Mouse (Mus musculus) forebrain, embryonic 12.5 days (tissue): Measurements from ENCODE around the gene Zfp738. TPM values are rescaled to one million over a fixed set of nuclear protein-coding genes. Genes with fewer than 3 reads are reported as not detected.
"Not testable (repeated sequence)": the region's sequence is repeated elsewhere in the genome, so short reads cannot be mapped to it uniquely, and the experiment has no call there.

Experiments
- ATAC-seq: fragments of 200-750 bp; cut with Nextera tagmentation; 2 replicates; pipeline ENCODE4 v1.8.0; 2017; ENCODE audit warnings: moderate TSS enrichment; ENCODE audit not compliant: low FRiP score
- H3K27ac ChIP-seq: fragments of 300-500 bp; sonication (generic); 2 replicates; pipeline ENCODE4 v1.5.1; 2016; ENCODE audit warnings: mild to moderate bottlenecking
- H3K27me3 ChIP-seq: fragments of 300-500 bp; sonication (generic); 2 replicates; pipeline ENCODE4 v1.6.1; 2016; ENCODE audit warnings: mild to moderate bottlenecking
- H3K36me3 ChIP-seq: fragments of 300-500 bp; sonication (generic); replicated peaks from 2 replicates; pipeline ENCODE4 v1.6.1; 2016; ENCODE audit warnings: mild to moderate bottlenecking
- H3K4me1 ChIP-seq: fragments of 300-500 bp; sonication (generic); 2 replicates; pipeline ENCODE4 v1.6.1; 2016
- H3K4me2 ChIP-seq: fragments of 300-500 bp; sonication (generic); 2 replicates; pipeline ENCODE4 v1.6.1; 2016; ENCODE audit warnings: mild to moderate bottlenecking, moderate library complexity
- H3K4me3 ChIP-seq: fragments of 300-500 bp; sonication (generic); replicated peaks from 2 replicates; pipeline ENCODE4 v1.5.1; 2016; ENCODE audit warnings: mild to moderate bottlenecking
- H3K9ac ChIP-seq: fragments of 300-500 bp; sonication (generic); 2 replicates; pipeline ENCODE4 v1.6.1; 2016; ENCODE audit warnings: mild to moderate bottlenecking
- H3K9me3 ChIP-seq: fragments of 300-500 bp; sonication (generic); 2 replicates; pipeline ENCODE4 v1.6.1; 2016
- WGBS: fragments of 180-500 bp; shearing (Covaris S2); methylation state at CpG from one replicate; pipeline ENCODE4 v1.1.7; 2016; 5-methylcytosine and 5-hydroxymethylcytosine counted together
- polyA plus RNA-seq: library from polyadenylated mRNA; unstranded; fragments of >200 nt; fragmentation: Nextera tagmentation; extraction: Ambion mirVana; gene quantifications from 2 replicates; pipeline ENCODE4 v1.2.1, GENCODE M21; 2016

Zfp738 gene
- polyA plus RNA-seq: 13.5 and 13.8 TPM in 2 replicates

GRCm38 (mm10) chr13:67686971-67687370, at the start of gene Zfp738:
TSS of gene Zfp738 (minus strand) at chr13:67687071.
- WGBS: 86% methylated on average over 4 of the region's 4 CpGs

GRCm38 (mm10) chr13:67734391-67734790, 47.5 kb upstream of the Zfp738 start:
- H3K4me1 ChIP-seq, H3K27me3 ChIP-seq, ATAC-seq, H3K27ac ChIP-seq, H3K4me2 ChIP-seq, H3K9ac ChIP-seq, H3K36me3 ChIP-seq, H3K4me3 ChIP-seq: not testable (repeated sequence)
- H3K9me3 ChIP-seq: peaks cover 13% of the 10 kb centered on the region; the same call in 1 of the 2 replicates
- WGBS: 94% methylated on average over 9 of the region's 9 CpGs

More at GRCm38 (mm10) chr13:67686971-67687370, at the start of gene Zfp738:
- H3K27ac ChIP-seq: no peak within 1 kb of the TSS
- H3K9me3 ChIP-seq: no peaks in the 10 kb centered on the region
- no peak within 1 kb of the TSS for H3K4me3 ChIP-seq
- no peaks in the 10 kb centered on the region for H3K36me3 ChIP-seq
- no peak within 1 kb of the TSS for H3K4me2 ChIP-seq
- no peak for ATAC-seq
- no peak within 1 kb of the TSS for H3K9ac ChIP-seq
- peaks cover 3% of the 10 kb centered on the region for H3K4me1 ChIP-seq
- H3K27me3 ChIP-seq: no peaks in the 10 kb centered on the region

DNA sequence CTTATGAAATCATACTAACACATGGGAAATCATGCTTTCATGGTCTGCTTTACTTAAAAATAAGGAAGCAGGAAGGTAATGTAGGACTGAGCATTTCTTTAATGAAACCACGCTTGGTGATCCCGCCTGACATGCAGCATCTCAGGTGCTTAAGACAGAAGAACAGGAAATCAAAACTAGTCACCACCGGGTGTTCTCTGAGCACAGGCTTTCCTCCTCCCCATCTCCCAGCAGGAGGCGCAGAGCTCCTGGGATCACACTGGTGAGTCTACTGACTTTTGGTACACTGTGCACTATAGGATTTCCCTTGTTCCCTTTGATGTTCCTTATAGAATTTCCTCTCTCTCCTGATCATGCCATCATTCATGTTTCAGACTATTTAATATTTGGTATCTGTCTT, 42.6 kb upstream of the Zfp738 start:
- peak; percentile 37 for ATAC-seq
- Histone ChIP-seq H3K9ac (peak overlapping the region; percentile 74), H3K4me3 (peak overlapping the region; percentile 61), H3K4me2 (peak overlapping the region; percentile 67)
- WGBS: 40% methylated on average over 4 of the region's 4 CpGs
- not testable (repeated sequence) for H3K27ac ChIP-seq, H3K27me3 ChIP-seq, H3K36me3 ChIP-seq, H3K9me3 ChIP-seq, H3K4me1 ChIP-seq

- Histone ChIP-seq H3K9me3 (0 out of 2 replicates have a peak, but pooled peaks cover 3% of the 10 kb centered on the region), H3K27me3 (no peaks in the 10 kb centered on the region), H3K36me3 (no peaks in the 10 kb centered on the region), H3K4me3 (peak within 1 kb of the TSS; percentile 61), H3K4me1 (0 out of 2 replicates have a peak, but pooled peaks cover 5% of the 10 kb centered on the region), H3K27ac (no peak within 1 kb of the TSS), H3K9ac (peak within 1 kb of the TSS; percentile 74), H3K4me2 (peak within 1 kb of the TSS; percentile 67)
- peak; percentile 78 for ATAC-seq
- WGBS: 1% methylated on average over 18 of the region's 21 CpGs
These were observed 41.9 kb upstream of the Zfp738 start, which contains the start of gene Zfp65 for GRCm38 (mm10) chr13:67728641-67729318. TSS of gene Zfp65 (minus strand) at chr13:67729173.

GRCm38 (mm10) chr13:67728106-67728505, 41.2 kb upstream of the Zfp738 start:
- Histone ChIP-seq H3K36me3 (no peaks in the 10 kb centered on the region), H3K4me3 (no peak overlapping the region), H3K4me1 (peaks cover 9% of the 10 kb centered on the region), H3K27ac (no peak overlapping the region), H3K27me3 (no peaks in the 10 kb centered on the region), H3K9me3 (no peaks in the 10 kb centered on the region), H3K4me2 (peak overlapping the region; percentile 67), H3K9ac (no peak overlapping the region)
- WGBS: 75% methylated on average over 1 of the region's 1 CpGs
- no peak for ATAC-seq

GRCm38 (mm10) chr13:67725331-67725730, 38.5 kb upstream of the Zfp738 start:
- WGBS: 76% methylated on average over 2 of the region's 2 CpGs
- ATAC-seq, H3K4me2 ChIP-seq, H3K36me3 ChIP-seq, H3K4me3 ChIP-seq, H3K9me3 ChIP-seq, H3K27ac ChIP-seq, H3K9ac ChIP-seq, H3K27me3 ChIP-seq: not testable (repeated sequence)
- H3K4me1 ChIP-seq: peaks cover 12% of the 10 kb centered on the region

GRCm38 (mm10) chr13:67723848-67724479, 37.1 kb upstream of the Zfp738 start:
- no peaks in the 10 kb centered on the region for H3K27me3 ChIP-seq
- H3K4me3 ChIP-seq: peak overlapping the region; percentile 73
- no peaks in the 10 kb centered on the region for H3K36me3 ChIP-seq
- peaks cover 7% of the 10 kb centered on the region for H3K4me1 ChIP-seq
- H3K4me2 ChIP-seq: peak overlapping the region; percentile 66
- peak; percentile 95 for ATAC-seq
- WGBS: under 1% methylated on average over 17 of the region's 17 CpGs
- H3K27ac ChIP-seq: peak overlapping the region; percentile 54; the same call in 1 of the 2 replicates
- peak overlapping the region; percentile 68 for H3K9ac ChIP-seq
- H3K9me3 ChIP-seq: no peaks in the 10 kb centered on the region

GRCm38 (mm10) chr13:67683841-67684240, 3.0 kb downstream of the Zfp738 start:
- H3K27me3 ChIP-seq, H3K4me1 ChIP-seq, H3K27ac ChIP-seq, H3K36me3 ChIP-seq, H3K9me3 ChIP-seq: not testable (repeated sequence)
- Histone ChIP-seq H3K4me3 (peak overlapping the region; percentile 72), H3K4me2 (peak overlapping the region; percentile 67), H3K9ac (peak overlapping the region; percentile 38; the same call in 1 of the 2 replicates)
- WGBS: 78% methylated on average over 2 of the region's 2 CpGs
- peak; percentile 45; the same call in 1 of the 2 replicates for ATAC-seq

- Histone ChIP-seq H3K4me2 (peak overlapping the region; percentile 67), H3K4me3 (peak overlapping the region; percentile 72), H3K9ac (peak overlapping the region; percentile 73)
- H3K27me3 ChIP-seq, H3K4me1 ChIP-seq, H3K36me3 ChIP-seq, H3K27ac ChIP-seq, H3K9me3 ChIP-seq: not testable (repeated sequence)
- ATAC-seq: peak; percentile 100
- WGBS: 14% methylated on average over 16 of the region's 16 CpGs
These were observed 3.7 kb downstream of the Zfp738 start for GRCm38 (mm10) chr13:67682959-67683735.

DNA sequence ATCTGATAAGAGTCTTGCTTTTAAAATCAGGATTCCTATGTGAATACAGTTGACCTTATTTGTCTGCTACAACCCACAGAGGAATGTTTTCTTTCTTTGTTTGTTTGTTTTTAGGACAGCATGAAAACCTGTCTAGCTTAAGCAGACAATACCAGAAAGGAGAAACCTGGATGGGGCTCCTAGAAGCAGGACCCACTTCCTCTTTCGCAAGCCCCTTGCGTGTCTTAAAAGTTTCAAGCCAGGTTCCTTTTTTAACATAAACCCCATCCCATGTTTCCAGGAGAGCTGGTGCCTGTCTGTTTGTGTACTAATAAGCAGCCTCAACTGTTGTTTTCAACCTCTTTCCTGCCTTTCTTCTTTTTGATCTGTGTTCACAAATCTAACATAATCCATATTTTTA, 12.0 kb downstream of the Zfp738 start:
- Histone ChIP-seq H3K27ac (no peak overlapping the region), H3K36me3 (peaks cover 5% of the 10 kb centered on the region), H3K4me1 (no peaks in the 10 kb centered on the region), H3K4me3 (no peak overlapping the region), H3K27me3 (no peaks in the 10 kb centered on the region), H3K4me2 (no peak overlapping the region), H3K9me3 (no peaks in the 10 kb centered on the region), H3K9ac (no peak overlapping the region)
- no peak for ATAC-seq
- 90% methylated on average over 2 of the region's 2 CpGs for WGBS

- Histone ChIP-seq H3K9ac (no peak overlapping the region), H3K4me3 (no peak overlapping the region), H3K27me3 (no peaks in the 10 kb centered on the region), H3K36me3 (no peaks in the 10 kb centered on the region), H3K4me2 (no peak overlapping the region), H3K4me1 (no peaks in the 10 kb centered on the region), H3K27ac (no peak overlapping the region), H3K9me3 (no peaks in the 10 kb centered on the region)
- ATAC-seq: no peak
- 26% methylated on average over 3 of the region's 3 CpGs for WGBS
These were observed 34.4 kb downstream of the Zfp738 start for GRCm38 (mm10) chr13:67652496-67652895.
